Mouse (Mus musculus) lung, postnatal 14 days (tissue): ENCODE data around the gene Gm43064.
A peak's percentile ranks its signal among the peaks of the same experiment; 100 is the strongest.
"Not testable (repeated sequence)": the region's sequence is repeated elsewhere in the genome, so short reads cannot be mapped to it uniquely, and the experiment has no call there.

Experiments
- DNase-seq: peaks from one replicate; pipeline ENCODE4 v3.0.0; 2021

Gm43064 gene

GRCm38 (mm10) chr3:103801631-103802531 lies 7.5 kb upstream of the Gm43064 start:
- DNase-seq: peak; percentile 77

GRCm38 (mm10) chr3:103802861-103803260 lies 6.5 kb upstream of the Gm43064 start:
- peak; percentile 8 for DNase-seq

- no peak for DNase-seq
These were observed 3.7 kb upstream of the Gm43064 start for GRCm38 (mm10) chr3:103805671-103806070.

- no peak for DNase-seq
These were observed 402 bp downstream of the Gm43064 start for GRCm38 (mm10) chr3:103809799-103810150.

GRCm38 (mm10) chr3:103810967-103811366 lies 1.6 kb downstream of the Gm43064 start:
- no peak for DNase-seq

- DNase-seq: no peak
These were observed 18.2 kb downstream of the Gm43064 start for GRCm38 (mm10) chr3:103827548-103827947.

GRCm38 (mm10) chr3:103829036-103829435 lies 19.7 kb downstream of the Gm43064 start:
- DNase-seq: no peak

GRCm38 (mm10) chr3:103830681-103831080 lies 21.3 kb downstream of the Gm43064 start:
- not testable (repeated sequence) for DNase-seq

- no peak for DNase-seq
These were observed 21.8 kb downstream of the Gm43064 start for GRCm38 (mm10) chr3:103831146-103831545.

- DNase-seq: no peak
These were observed 23.1 kb downstream of the Gm43064 start, which contains the start of gene Bcl2l15 for GRCm38 (mm10) chr3:103832426-103832825. Bcl2l15 (plus strand) TSS chr3:103832601.

GRCm38 (mm10) chr3:103834001-103834400 lies 24.6 kb downstream of the Gm43064 start:
- DNase-seq: no peak

GRCm38 (mm10) chr3:103835272-103835950 lies 26.0 kb downstream of the Gm43064 start:
- no peak for DNase-seq

- DNase-seq: no peak
These were observed 26.6 kb downstream of the Gm43064 start for GRCm38 (mm10) chr3:103835951-103836310.

- no peak for DNase-seq
These were observed 27.1 kb downstream of the Gm43064 start for GRCm38 (mm10) chr3:103836453-103836852.

- DNase-seq: no peak
These were observed 30.3 kb downstream of the Gm43064 start for GRCm38 (mm10) chr3:103839711-103840110.

GRCm38 (mm10) chr3:103840195-103840594 lies 30.8 kb downstream of the Gm43064 start:
- not testable (repeated sequence) for DNase-seq

- DNase-seq: not testable (repeated sequence)
These were observed 31.6 kb downstream of the Gm43064 start for GRCm38 (mm10) chr3:103840946-103841345.

- no peak for DNase-seq
These were observed 41.4 kb downstream of the Gm43064 start for GRCm38 (mm10) chr3:103850644-103851363.

- no peak for DNase-seq
These were observed 42.1 kb downstream of the Gm43064 start for GRCm38 (mm10) chr3:103851481-103851880.

- no peak for DNase-seq
These were observed 42.5 kb downstream of the Gm43064 start for GRCm38 (mm10) chr3:103851882-103852281.

- peak; percentile 79 for DNase-seq
These were observed 43.4 kb downstream of the Gm43064 start for GRCm38 (mm10) chr3:103852565-103853299.

GRCm38 (mm10) chr3:103853804-103854203 lies 44.4 kb downstream of the Gm43064 start:
- DNase-seq: no peak
